Mouse (Mus musculus): ENCODE measurements at regions not wholly inside any gene's neighbourhood (a gene's known extent, or its start where the extent isn't known, plus 50 kb on each side); places are given as distances from the start of the nearest gene placed in this dataset.

- no peaks in the 10 kb centered on the region for H3K36me3 ChIP-seq (replicated peaks)
- H3K4me2 ChIP-seq = no peak overlapping the region
- WGBS = 54% methylated on average over 7 of the region's 7 CpGs
- H3K27me3 ChIP-seq (replicated peaks) = no peaks in the 10 kb centered on the region
- peak overlapping the region; percentile 62 for H3K27ac ChIP-seq
- H3K9ac ChIP-seq = no peak overlapping the region
- peak; percentile 77 for ATAC-seq (replicated peaks)
- H3K9me3 ChIP-seq = no peaks in the 10 kb centered on the region
- no peak overlapping the region for H3K4me3 ChIP-seq
- H3K4me1 ChIP-seq = peaks cover 4% of the 10 kb centered on the region; the same call in 1 of the 2 replicates
Observed at GRCm38 (mm10) chr3:4444611-4445394, 1305.8 kb upstream of the Gm8797 start.

- no peaks in the 10 kb centered on the region for H3K36me3 ChIP-seq (replicated peaks)
- H3K4me1 ChIP-seq = no peaks in the 10 kb centered on the region
- H3K9me3 ChIP-seq = no peaks in the 10 kb centered on the region
- H3K9ac ChIP-seq = no peak overlapping the region
- no peak for ATAC-seq (replicated peaks)
- no peak overlapping the region for H3K27ac ChIP-seq
- H3K4me3 ChIP-seq = no peak overlapping the region
- no peaks in the 10 kb centered on the region for H3K27me3 ChIP-seq (replicated peaks)
- H3K4me2 ChIP-seq = no peak overlapping the region
Observed at GRCm38 (mm10) chr3:4468031-4468430, 1282.6 kb upstream of the Gm8797 start.
